Mouse (Mus musculus) C2C12 (cell line): Measurements from ENCODE around the gene Lamp5. TPM values are rescaled to one million over a fixed set of nuclear protein-coding genes. Genes with fewer than 3 reads are reported as not detected.

ENCODE experiments used
- H3K27me3 ChIP-seq: one replicate; pipeline ENCODE4 v1.6.1; 2011; ENCODE audit not compliant: control insufficient read depth, insufficient read depth, insufficient read length
- H3K36me3 ChIP-seq: one replicate; pipeline ENCODE4 v1.6.1; 2011; ENCODE audit not compliant: control insufficient read depth, insufficient read depth
- H3K4me3 ChIP-seq: one replicate; pipeline ENCODE4 v1.5.1; 2011; ENCODE audit warnings: mild to moderate bottlenecking, control low read depth; ENCODE audit not compliant: poor library complexity, insufficient read depth, severe bottlenecking
- H3K79me2 ChIP-seq: one replicate; pipeline ENCODE4 v1.6.1; 2011; ENCODE audit not compliant: control insufficient read depth, insufficient read depth
- H3K79me3 ChIP-seq: one replicate; pipeline ENCODE4 v1.6.1; 2011; ENCODE audit warnings: low read depth, control low read depth
- H3ac ChIP-seq: one replicate; pipeline ENCODE3; 2011; ENCODE audit warnings: low read depth; ENCODE audit not compliant: control insufficient read depth, insufficient read length
- CEBPB ChIP-seq: IDR thresholded peaks from one replicate; pipeline ENCODE4 v1.6.1; 2011; ENCODE audit warnings: low read depth, mild to moderate bottlenecking, control low read depth, moderate library complexity
- CTCF ChIP-seq: IDR thresholded peaks from one replicate; pipeline ENCODE4 v1.5.1; 2011; ENCODE audit not compliant: control insufficient read depth, insufficient read depth, insufficient read length
- FOSL1 ChIP-seq: IDR thresholded peaks from one replicate; pipeline ENCODE4 v1.8.0; 2011; ENCODE audit warnings: mild to moderate bottlenecking, low read length; ENCODE audit not compliant: poor library complexity, insufficient read depth, severe bottlenecking
- MAX ChIP-seq: IDR thresholded peaks from one replicate; pipeline ENCODE4 v1.6.1; 2011; ENCODE audit warnings: mild to moderate bottlenecking, control low read depth
- MYOD1 ChIP-seq: IDR thresholded peaks from one replicate; pipeline ENCODE4 v1.6.1; 2011; ENCODE audit warnings: low read depth; ENCODE audit not compliant: control insufficient read depth, insufficient read length
- MYOG ChIP-seq: IDR thresholded peaks from one replicate; pipeline ENCODE4 v1.6.1; 2011; ENCODE audit not compliant: control insufficient read depth, insufficient read length; ENCODE audit errors: extremely low read depth
- USF1 ChIP-seq: IDR thresholded peaks from one replicate; pipeline ENCODE4 v1.6.1; 2011; ENCODE audit warnings: low read depth, mild to moderate bottlenecking, control low read depth, moderate library complexity
- long read RNA-seq, 2 experiments: library from polyadenylated mRNA; unstranded; transcript quantifications; one replicate each; pipeline ENCODE4 v2.0.0; 2019 to 2020
- polyA plus RNA-seq: library from polyadenylated mRNA; unstranded; fragments of >200 nt; fragmentation: generic; extraction: Trizol; gene quantifications from one replicate; pipeline ENCODE4 v1.2.1, GENCODE M21; 2012; ENCODE audit warnings: missing spikeins

Lamp5 gene
- polyA plus RNA-seq = not detected
- long read RNA-seq, experiment 1 = 0 reads
- long read RNA-seq, experiment 2 = 0 reads

DNA sequence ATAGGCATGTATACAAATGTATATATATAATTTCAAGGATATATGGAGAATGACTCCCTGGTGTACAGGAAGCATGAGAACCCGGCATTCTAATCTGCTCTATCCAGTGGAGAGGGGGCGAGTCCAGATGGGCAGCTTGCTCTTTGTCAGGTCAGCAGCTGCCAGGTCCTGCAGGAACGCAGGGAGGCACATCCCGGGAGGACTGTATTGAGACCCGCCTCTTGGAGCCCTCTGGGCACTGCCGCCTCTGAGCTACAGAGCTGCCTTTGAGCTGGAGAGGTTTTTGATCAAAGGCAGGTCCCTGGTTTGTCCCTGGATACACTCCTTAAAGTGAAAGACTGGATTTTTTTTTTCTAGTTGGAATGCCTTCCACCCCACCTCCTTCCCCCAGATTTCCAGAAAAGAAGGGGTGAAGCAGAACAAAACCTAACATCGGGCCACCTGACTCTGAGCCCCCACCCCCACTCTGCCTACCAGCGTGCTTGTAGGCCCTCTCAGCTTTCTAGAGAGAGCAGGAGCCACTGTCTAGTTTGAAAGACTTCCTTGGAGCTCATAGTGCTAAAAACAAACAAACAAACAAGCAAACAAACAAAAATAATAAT, at the start of gene Lamp5:
Gene Lamp5 (plus strand): TSS at position 552 of the 602 bp plus-strand sequence.
- Histone ChIP-seq H3K4me3 (no peak within 1 kb of the TSS), H3K79me2 (no peaks in the 10 kb centered on the region), H3K27me3 (peaks cover 10% of the 10 kb centered on the region), H3K79me3 (no peaks in the 10 kb centered on the region), H3ac (no peak within 1 kb of the TSS), H3K36me3 (no peaks in the 10 kb centered on the region)
- no peak for TF ChIP-seq CEBPB
- no peak for TF ChIP-seq USF1
- no peak for TF ChIP-seq MYOD1
- no peak for TF ChIP-seq MYOG
- TF ChIP-seq FOSL1 = no peak
- no peak for TF ChIP-seq MAX
- TF ChIP-seq CTCF = no peak

DNA sequence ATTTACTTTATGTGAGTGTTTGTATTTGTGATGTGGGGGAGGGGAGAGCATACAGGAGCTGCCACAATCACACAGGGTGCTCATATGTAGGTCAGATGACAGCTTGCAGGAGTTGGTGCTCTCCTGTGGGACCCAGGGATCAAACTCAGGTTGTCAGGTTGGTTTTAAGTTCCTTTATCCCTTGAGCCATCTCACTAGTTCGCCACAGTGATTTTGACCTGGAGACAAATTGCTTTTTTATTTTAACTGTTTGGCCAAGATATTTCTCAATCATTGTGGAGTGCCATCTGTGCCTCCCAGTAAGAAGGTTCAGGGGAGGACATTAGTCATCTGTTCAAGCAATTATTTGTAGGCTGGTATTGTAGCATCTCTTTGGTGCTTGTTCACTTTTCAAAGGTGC, 48.2 kb upstream of the Lamp5 start:
- TF ChIP-seq CTCF (no peak), MYOG (no peak), CEBPB (no peak), FOSL1 (no peak), MAX (no peak), USF1 (no peak), MYOD1 (no peak)
- Histone ChIP-seq H3ac (no peak overlapping the region), H3K79me3 (no peaks in the 10 kb centered on the region), H3K36me3 (no peaks in the 10 kb centered on the region), H3K27me3 (no peaks in the 10 kb centered on the region), H3K4me3 (no peak overlapping the region), H3K79me2 (no peaks in the 10 kb centered on the region)

DNA sequence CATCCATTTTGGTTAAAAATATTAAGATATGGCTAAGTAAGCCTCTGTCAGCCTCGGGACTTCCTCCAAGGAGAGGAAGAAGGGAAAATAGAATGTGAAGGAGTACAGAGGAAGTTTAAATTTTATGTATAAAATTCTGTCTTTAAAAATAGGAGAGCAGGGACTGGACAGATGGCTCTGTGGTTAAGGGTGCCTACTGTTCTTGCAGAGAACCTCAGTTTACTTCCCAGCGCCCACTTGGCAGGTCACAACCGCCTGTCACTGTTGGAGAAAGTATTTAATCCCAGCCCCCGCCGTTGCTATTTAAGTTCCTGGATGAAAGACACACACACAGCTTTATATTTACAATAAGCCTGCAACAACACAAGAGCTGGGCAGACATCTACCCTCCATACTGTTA, 45.8 kb upstream of the Lamp5 start:
- no peaks in the 10 kb centered on the region for H3K36me3 ChIP-seq
- no peaks in the 10 kb centered on the region for H3K79me2 ChIP-seq
- H3K79me3 ChIP-seq = no peaks in the 10 kb centered on the region
- H3K27me3 ChIP-seq = no peaks in the 10 kb centered on the region
- no peak for TF ChIP-seq CEBPB
- no peak for TF ChIP-seq USF1
- no peak for TF ChIP-seq MYOD1
- TF ChIP-seq FOSL1 = no peak
- TF ChIP-seq MAX = no peak
- TF ChIP-seq CTCF = no peak
- TF ChIP-seq MYOG = no peak
- no peak overlapping the region for H3K4me3 ChIP-seq
- no peak overlapping the region for H3ac ChIP-seq

DNA sequence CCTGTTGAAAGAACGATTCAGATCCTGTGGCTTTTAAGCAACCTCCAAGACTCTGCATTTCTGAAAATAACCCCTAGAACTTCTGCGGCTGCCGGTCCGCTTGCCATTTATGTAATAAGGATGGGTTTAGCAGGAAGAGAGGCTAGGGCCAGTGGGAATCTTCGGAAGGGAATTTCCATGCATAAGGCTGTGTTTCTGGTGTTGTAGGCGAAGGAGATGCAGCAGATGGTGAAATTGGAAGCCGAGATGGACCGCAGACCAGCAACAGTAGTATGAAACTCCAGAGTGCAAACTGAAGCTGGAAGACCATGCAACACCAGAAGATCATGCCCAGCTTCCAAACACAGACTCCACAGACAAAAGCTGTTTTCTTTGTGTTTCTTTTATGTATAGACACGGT, 39.3 kb upstream of the Lamp5 start:
- Histone ChIP-seq H3K79me2 (no peaks in the 10 kb centered on the region), H3K4me3 (no peak overlapping the region), H3K36me3 (no peaks in the 10 kb centered on the region), H3K27me3 (no peaks in the 10 kb centered on the region), H3ac (no peak overlapping the region), H3K79me3 (no peaks in the 10 kb centered on the region)
- TF ChIP-seq CEBPB (no peak), MYOG (no peak), CTCF (no peak), USF1 (no peak), FOSL1 (no peak), MYOD1 (no peak), MAX (no peak)

DNA sequence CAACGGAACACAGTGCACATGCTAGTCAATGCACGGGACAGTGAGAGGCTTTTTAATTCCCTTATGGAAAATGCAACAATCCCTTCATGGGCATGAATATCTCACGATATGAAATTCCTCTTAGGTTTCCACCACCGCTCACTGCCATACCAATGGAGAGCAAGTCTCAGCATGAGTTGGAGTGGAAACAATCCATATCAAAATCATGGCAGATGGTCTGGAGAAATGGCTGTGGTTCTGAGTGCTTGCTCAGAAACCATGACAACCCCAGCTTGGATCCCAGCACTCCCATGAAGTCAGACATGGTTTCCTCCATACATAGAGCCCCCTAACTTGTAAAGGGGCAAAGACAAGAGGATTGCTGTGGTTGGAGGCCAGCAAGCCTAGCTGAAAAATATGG, 3.6 kb upstream of the Lamp5 start:
- Histone ChIP-seq H3ac (no peak overlapping the region), H3K27me3 (peaks cover 10% of the 10 kb centered on the region), H3K79me2 (no peaks in the 10 kb centered on the region), H3K36me3 (no peaks in the 10 kb centered on the region), H3K79me3 (no peaks in the 10 kb centered on the region), H3K4me3 (no peak overlapping the region)
- TF ChIP-seq FOSL1 (no peak), MYOG (no peak), USF1 (no peak), CEBPB (no peak), MYOD1 (no peak), MAX (no peak), CTCF (no peak)
